Mouse (Mus musculus) gastrocnemius, postnatal 36 days (tissue): ENCODE results near the gene Lrfn2. TPM values are rescaled to one million over a fixed set of nuclear protein-coding genes. Genes with fewer than 3 reads are reported as not detected.

ENCODE experiments used
- DNase-seq, 2 experiments: peaks; one replicate each; pipeline ENCODE4 v3.0.0; 2022
- intact Hi-C: fragments of 180-260 bp; cut with DNase I; formaldehyde crosslinking; loops from one replicate; pipeline ENCODE4 v1.15.1; 2025
- total RNA-seq, 2 experiments: library from RNA; stranded (reverse); gene quantifications; 2 replicates each; pipeline ENCODE4 v1.2.3; 2021

Gene Lrfn2
- total RNA-seq, 2 experiments from 2014 or later: 0.10 TPM; not detected in 1

GRCm38 (mm10) chr17:48960161-48960698 lies 28.1 kb downstream of the Lrfn2 start:
- DNase-seq: peak; percentile 17 to 27
- intact Hi-C loops: no loop called here

GRCm38 (mm10) chr17:48962646-48963045 lies 30.5 kb downstream of the Lrfn2 start:
- intact Hi-C loops: no loop called here

GRCm38 (mm10) chr17:48963740-48964139 lies 31.6 kb downstream of the Lrfn2 start:
- DNase-seq: no peak
- intact Hi-C loops: no loop called here

More at GRCm38 (mm10) chr17:48962646-48963045, 30.5 kb downstream of the Lrfn2 start:
- DNase-seq: no peak

GRCm38 (mm10) chr17:48968304-48968703 lies 36.1 kb downstream of the Lrfn2 start:
- DNase-seq: no peak
- intact Hi-C loops: no loop called here

GRCm38 (mm10) chr17:48971296-48971695 lies 39.1 kb downstream of the Lrfn2 start:
- intact Hi-C loops: no loop called here
- no peak for DNase-seq

- intact Hi-C loops: no loop called here
- DNase-seq: no peak
Measured at GRCm38 (mm10) chr17:48972866-48973265, 40.7 kb downstream of the Lrfn2 start.

GRCm38 (mm10) chr17:48973394-48973793 lies 41.2 kb downstream of the Lrfn2 start:
- intact Hi-C loops: no loop called here
- DNase-seq: no peak

GRCm38 (mm10) chr17:48975055-48975454 lies 42.9 kb downstream of the Lrfn2 start:
- no peak for DNase-seq
- intact Hi-C loops: no loop called here

GRCm38 (mm10) chr17:48976611-48977022 lies 44.4 kb downstream of the Lrfn2 start:
- intact Hi-C loops: no loop called here
- no peak for DNase-seq

GRCm38 (mm10) chr17:48995256-48995993 lies 63.2 kb downstream of the Lrfn2 start:
- intact Hi-C loops: no loop called here
- DNase-seq: no peak

GRCm38 (mm10) chr17:48999463-49000227 lies 67.5 kb downstream of the Lrfn2 start:
- DNase-seq: no peak
- intact Hi-C loops: no loop called here

- intact Hi-C loops: no loop called here
- no peak for DNase-seq
Measured at GRCm38 (mm10) chr17:49009384-49010073, 77.3 kb downstream of the Lrfn2 start.

GRCm38 (mm10) chr17:49013876-49014600 lies 81.9 kb downstream of the Lrfn2 start:
- DNase-seq: no peak
- intact Hi-C loops: no loop called here

GRCm38 (mm10) chr17:49015368-49015767 lies 83.2 kb downstream of the Lrfn2 start:
- intact Hi-C loops: no loop called here
- DNase-seq: no peak

- intact Hi-C loops: no loop called here
- DNase-seq: no peak
Measured at GRCm38 (mm10) chr17:49016229-49016628, 84.0 kb downstream of the Lrfn2 start.

GRCm38 (mm10) chr17:49017438-49018415 lies 85.5 kb downstream of the Lrfn2 start:
- intact Hi-C loops: no loop called here

GRCm38 (mm10) chr17:49018774-49019488 lies 86.8 kb downstream of the Lrfn2 start:
- intact Hi-C loops: no loop called here
- DNase-seq: no peak

More at GRCm38 (mm10) chr17:49017438-49018415, 85.5 kb downstream of the Lrfn2 start:
- DNase-seq: no peak

GRCm38 (mm10) chr17:49029556-49030268 lies 97.5 kb downstream of the Lrfn2 start:
- intact Hi-C loops: no loop called here
- no peak for DNase-seq
